Mouse (Mus musculus) T-helper 1 cell (primary cell): ENCODE measurements around the gene Cbfb.
"Not testable (repeated sequence)": the region's sequence is repeated elsewhere in the genome, so short reads cannot be mapped to it uniquely, and the experiment has no call there.

Experiments
- in situ Hi-C: fragments of 300-600 bp; cut with MboI, MseI; formaldehyde crosslinking; loops from one replicate; pipeline ENCODE4 v1.15.1; 2025; ENCODE audit warnings: high pct_unique_total_duplicates

Cbfb gene

DNA sequence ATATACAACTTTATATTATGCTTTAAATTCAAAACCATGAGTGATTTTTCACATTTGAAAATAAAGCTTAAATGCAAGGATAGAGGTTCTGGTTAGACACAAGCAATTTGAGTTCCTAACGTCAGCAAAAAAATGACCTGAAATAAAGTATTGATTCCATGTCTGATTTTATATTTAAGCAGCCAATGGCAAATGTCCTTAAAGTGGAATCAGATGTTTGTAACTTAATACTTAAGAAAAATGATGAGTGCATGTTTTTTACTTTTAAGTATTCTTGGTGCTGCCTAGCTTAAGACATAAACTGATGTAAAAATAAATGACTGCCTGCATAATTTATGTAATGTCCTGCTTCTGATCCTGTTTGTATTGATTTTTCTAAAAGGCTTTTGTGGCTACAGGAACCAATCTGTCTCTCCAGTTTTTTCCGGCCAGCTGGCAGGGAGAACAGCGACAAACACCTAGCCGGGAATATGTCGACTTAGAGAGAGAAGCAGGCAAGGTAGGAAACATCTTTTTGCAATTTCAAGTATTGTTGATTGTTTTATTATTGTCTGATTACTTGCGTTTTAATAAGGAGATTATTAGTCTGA is 7.8 kb downstream of the Cbfb start:
- in situ Hi-C loops, result no loop called here

DNA sequence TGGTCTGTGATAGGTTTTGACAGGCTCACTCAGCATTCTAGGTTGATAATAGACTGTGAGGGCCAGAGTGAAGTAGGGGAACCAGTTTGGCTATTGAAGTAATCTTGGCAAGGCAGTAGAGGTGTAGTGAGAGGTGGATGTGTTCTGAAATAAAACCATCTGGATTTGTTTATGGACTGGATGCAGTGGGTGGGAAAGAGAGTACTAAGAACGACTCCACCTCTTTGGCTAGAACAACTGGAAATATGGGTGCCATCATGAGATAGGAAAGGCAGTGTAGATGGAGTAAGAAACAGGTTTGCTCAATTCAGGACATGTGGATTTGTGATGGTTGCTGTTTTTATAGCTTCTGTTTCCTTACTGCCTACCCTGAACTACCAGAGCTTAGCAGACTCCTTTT is 11.7 kb downstream of the Cbfb start:
- in situ Hi-C loops, result no loop called here

DNA sequence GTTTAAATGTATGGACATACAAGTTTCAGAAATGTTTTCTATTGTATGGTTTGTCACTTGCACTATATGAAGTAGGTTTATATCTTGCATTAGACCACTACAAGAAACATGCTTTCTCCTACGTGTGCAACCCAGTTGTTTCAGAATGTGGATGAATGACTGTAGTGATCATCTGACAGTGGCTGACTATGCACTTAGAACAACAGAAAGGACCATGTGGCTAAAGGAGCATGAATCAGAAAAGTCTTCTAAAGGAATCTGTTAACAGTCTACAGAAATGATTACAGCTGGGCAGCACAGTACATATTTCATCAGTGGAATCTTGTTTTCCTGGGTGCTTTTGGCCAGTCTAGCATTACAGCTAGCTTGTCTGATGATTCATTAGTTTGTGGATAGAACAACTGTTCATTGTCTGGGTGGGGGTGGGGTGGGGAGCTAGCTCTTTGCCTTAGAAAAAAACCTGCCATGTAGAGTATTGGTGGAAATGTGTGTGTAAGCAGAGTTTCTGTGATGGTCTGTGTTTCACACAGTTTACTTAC is 16.1 kb downstream of the Cbfb start:
- in situ Hi-C loops, result no loop called here

DNA sequence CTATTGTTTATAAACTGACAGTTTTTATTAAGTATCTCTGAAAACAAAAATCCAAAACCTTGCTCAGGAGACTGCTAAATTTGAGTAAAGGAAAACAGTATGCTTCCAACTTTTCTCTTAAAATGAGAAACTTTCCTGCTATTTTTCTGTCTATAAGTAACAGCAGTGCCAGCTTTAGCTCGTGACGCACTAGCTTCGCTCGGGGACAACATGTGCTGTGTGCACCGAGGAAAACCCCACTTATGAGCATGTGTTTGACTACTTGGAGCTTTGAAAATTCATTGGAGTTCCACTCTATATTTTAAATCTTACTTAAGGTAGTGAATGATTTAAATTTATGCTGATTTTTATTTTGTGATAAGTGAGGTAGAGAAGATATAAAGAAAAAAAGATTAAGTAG is 21.7 kb downstream of the Cbfb start:
- in situ Hi-C loops, result no loop called here

DNA sequence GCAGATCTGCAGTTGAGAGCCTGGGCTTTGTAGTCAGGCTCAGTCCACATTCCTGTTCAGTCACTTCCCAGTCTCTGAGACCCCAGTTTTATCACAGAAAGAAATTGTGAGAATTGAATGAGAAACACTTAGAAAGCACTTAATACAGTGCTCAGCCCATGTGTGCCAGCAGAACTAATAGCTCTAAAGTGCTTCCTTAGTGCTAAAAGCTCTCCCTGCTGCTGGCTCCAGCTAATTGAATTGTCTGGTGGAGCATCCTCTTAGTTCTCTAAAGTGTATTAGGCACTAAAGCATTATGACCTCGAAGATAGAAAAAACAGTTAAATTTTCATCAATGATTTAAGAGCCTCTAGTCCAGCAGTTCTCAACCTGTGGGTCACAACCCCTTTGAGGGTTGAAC is 35.3 kb downstream of the Cbfb start:
- in situ Hi-C loops, result no loop called here

DNA sequence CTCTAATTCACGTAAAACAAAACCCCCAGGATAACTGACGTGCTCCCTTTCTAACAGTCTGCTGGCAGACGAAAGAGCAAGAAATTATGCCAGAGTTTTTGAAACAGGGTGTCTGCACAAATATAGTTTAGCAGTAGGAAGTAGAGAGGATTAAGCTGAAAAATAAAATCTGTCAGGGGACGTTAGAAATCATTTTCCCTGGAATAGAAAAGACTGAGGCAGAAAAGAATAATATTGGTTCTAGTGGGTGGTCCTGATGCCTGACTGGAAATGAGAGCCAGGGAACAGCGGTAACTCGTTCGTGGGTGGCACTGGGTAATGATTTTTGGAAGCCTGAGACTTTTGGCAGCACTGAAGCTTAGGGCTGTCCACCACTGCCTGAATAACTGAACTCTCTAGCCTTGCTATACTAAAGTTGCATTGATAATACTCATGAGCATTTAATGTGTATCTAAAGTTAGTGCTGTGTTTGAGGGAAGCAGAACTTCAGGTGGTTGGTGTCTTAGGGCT is 36.3 kb downstream of the Cbfb start:
- in situ Hi-C loops, result no loop called here

DNA sequence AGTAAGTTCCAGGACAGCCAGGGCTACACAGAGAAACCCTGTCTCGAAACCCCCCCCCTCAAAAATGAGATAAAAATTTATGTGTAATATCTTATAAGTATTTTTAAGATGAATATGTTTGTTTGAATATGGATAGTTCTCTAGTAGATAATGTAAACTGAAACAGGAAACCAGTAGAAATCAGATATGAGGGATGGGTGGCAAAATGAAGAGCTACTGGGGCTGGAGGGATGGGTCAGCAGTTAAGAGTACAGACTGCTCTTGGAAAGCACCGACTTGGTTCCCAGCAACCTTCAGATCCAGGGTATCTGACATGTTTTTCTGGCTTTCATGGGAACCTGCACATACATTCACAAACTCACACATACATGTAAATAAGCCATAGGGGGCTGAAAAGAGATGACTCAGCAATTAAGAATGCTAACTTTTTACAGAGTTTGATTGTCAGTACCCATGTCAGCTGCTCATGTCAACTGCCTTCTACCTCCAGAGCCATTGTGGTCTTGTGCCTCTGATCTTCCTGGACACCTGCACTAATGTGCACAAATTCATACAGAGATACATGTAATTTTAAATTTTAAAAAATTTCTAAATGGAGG is 37.3 kb downstream of the Cbfb start:
- in situ Hi-C loops, result no loop called here

DNA sequence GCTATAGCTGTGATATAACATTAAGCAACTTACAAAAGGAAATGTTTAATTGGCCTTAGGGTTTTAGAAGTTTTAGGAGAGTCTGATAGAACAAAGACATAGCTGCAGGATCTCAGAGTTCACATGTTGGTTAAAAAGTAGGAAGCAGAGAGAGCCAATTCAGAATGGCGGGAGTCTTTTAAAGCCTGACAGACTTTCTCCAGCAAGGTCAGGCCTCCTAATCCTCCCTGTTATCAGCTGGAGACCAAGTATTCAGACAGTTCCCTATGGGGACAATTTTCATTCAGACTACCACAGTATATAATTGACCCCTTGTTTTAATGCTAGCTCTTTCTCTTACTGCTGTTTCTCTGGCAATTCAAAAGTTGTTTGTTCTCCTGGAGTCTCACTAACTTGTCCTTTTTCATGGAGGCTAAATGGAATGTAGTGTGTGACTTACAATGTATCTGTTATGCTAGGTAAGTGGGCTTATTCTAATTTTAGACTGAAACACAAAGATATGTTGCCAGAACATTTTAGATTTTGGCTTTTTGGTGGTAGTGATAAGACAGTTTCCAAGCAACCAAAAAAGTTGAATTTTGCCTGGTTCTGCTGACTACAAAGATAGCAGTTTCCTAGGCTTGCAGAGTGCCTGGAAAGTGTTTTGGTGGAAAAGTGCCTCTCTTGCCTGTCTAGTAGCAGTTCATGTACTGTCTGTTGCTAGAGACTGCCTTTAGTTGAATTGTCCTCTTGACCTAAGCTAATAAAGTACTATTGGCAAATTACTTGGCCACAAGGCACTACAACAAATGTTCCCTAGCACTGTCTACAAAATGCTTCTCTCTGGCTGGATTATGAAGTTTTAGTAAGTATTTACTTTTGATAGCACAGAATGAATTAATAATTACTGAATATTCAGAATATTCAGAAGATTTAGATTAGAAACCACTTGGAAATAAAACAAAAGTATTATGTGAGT is 39.0 kb downstream of the Cbfb start:
- in situ Hi-C loops, result no loop called here

DNA sequence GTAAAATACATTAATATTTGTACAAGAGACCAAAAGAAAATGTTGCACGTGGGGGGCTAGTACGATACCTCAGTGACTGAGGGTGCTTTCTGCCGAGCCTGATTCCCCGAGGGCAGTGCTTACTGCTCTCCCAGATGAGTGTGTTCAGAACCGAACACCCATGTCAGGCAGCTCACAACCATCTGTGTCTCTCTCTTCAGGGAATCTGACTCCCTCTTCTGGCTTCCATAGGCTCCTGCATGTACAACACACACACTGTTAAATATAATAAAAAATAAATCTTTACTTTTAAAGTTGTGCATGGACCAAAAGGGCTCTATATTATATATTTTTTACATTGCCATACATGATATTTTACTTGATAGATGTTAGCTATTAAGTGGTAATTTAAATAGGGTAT is 43.6 kb downstream of the Cbfb start:
- in situ Hi-C loops, result no loop called here

DNA sequence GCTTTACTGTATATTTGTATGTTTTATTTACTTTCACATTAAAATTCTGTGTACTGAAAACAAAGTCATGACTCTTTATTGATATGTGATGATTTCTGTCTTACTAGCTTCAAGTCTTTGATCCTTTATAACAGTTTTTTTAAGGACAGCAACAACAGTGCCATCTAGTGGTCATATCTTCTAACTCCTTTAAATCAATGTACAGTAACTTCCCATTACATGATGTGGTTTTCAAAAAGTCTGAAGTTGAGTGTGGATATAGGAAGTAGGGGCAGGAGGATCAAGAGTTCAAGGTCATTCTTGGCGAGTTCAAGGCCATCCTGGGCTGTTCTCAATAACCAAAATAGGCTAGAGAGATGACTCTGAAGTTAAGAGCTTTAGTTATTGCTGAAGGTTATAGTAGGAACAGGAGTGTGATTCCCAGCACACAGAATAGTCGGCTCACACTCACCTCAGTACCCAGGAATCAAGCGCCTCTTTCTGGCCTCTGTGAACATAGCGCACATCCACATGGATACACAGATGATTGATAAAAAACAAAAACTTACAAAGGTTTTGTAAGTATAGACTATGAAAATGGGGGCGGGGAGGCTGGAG is 47.5 kb downstream of the Cbfb start:
- in situ Hi-C loops, result no loop called here

DNA sequence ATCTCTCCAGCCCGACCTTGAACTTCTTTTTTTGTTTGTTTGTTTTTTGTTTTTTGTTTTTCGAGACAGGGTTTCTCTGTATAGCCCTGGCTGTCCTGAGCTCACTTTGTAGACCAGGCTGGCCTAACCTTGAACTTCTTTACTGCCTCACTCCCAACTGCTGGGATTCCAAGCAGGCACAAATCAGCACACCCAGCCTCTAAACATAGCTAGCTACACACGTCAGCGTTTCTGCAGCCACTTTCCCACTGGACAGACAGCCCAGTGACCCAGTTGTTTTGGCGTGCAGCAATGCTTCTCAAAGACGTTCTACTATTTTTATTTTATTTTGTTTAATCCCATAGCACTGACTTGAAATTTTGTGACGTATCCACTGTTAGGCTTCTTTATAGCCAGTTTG is 53.4 kb downstream of the Cbfb start:
- in situ Hi-C loops, result no loop called here

DNA sequence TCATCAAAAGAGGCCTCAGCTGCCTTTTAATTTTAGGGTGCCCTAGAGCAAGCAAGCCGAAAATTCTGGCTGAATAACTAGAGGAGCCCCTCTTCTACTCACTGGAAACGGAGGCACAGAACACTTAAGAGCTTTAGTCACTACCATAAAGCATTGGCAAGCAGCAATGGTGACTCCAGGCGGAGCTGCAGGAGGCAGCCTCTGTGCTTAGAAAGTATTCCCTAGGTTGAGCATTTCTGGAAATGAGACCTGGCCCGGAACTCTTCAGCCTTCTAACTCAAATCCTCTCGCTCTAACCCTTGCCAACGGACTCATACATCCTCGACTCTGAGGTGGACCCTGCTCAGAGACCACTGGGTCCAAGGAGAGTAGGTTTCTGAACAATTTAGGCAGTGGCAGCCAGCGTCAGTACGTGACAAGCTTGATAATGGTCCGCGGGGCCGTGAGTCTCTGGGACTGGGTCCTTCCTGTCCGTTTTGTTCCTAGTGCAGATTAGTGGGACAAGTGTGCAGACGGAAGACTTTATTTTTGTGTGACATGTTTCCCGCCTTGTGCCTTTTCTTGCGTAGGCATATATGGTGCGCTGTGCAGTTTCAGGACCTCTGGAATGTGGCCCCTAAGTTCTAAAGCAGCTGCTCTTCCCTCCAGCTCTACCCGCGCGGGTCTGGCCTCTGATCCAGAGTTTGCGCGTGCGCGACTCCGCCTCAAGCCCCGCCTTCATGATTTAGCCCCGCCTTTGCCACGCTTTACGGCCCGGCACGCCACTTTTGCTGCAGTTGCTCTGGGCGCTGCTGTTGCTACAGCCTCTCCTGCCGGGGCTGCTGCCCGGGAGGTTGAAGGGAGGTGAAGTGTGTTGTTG is 54.2 kb downstream of the Cbfb start, which contains the start of gene D230025D16Rik:
D230025D16Rik (plus strand) TSS at position 733 of the 859 bp plus-strand sequence.
- in situ Hi-C loops, result loop anchor here (5.0 kb wide), 1 partner anchor 62 kb away; no protein-coding TSS in a partner anchor

DNA sequence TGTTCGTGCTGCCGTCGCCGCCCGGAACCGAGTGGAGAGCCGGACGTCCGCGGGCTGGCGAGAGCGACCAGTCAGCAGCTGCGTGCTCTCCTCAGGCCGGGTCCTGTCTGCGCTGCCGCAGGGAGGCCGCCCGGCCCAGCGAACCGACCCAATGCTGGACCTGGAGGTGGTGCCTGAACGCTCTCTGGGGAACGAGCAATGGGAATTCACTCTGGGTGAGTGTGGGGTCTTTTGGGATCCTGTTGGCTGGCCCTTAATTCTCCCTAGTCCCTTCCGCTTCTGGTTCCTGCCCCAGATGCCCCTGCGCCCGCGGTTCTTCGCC is 54.8 kb downstream of the Cbfb start:
- in situ Hi-C loops, result loop anchor here (5.0 kb wide), 1 partner anchor 63 kb away; no protein-coding TSS in a partner anchor

DNA sequence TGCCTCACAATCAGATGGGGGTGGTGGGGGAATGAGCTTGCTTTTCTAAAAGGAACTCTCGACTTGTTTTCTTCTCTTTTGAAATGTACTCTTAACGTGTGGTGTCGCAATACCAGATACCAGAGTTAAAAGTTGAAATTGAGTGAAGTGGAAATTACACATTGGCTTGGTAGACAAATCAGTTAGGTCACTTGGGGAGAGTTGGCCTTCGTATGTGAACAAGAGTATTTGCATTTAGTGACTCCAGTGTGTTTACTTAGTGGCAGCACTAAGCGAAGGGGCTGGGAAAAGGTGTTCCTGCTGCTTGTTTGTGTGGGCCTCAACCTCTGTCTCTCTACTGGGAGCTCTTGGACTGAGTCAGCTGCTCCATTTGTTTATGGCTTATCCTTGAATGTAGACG is 55.4 kb downstream of the Cbfb start:
- in situ Hi-C loops, result loop anchor here (5.0 kb wide), 1 partner anchor 64 kb away; no protein-coding TSS in a partner anchor

DNA sequence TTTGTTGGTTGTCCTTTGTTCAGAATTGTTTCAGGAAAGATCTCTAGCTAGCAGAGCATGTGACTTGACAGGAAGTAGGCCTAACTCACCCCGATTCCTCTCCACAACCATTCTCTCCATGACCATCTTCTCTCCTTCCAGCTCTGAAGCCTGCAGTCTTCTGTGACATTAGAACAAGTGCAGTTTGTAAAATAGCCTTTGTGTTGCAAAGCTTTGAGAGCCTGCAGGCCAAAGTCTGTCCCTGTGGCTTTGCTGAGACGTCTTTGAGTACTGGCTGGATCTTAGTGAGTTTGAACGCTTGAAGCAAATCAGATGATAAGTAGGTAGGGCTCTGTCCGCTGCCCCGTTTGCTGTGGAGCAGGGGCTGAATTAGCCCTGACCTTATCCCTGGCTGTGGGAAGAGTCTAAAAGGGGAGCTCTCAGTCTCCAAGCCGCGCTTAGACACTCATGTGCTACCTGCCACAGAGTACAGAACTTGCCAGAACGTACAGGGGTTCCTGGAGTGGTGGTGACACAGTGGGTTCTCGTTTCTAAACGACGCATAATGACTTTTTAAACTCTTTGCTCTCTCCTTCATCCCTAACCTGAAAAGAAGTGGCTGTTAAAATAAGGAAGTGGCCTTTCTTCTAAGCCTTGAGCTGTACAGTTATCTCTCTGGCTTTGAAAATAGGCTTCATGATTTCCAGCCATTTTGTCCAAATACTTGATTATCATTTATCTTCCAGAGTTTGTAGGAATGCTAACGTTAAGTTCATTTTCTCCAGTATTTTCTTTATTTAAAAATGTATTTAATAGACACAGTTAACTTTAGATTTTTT is 61.2 kb downstream of the Cbfb start:
- in situ Hi-C loops, result no loop called here

DNA sequence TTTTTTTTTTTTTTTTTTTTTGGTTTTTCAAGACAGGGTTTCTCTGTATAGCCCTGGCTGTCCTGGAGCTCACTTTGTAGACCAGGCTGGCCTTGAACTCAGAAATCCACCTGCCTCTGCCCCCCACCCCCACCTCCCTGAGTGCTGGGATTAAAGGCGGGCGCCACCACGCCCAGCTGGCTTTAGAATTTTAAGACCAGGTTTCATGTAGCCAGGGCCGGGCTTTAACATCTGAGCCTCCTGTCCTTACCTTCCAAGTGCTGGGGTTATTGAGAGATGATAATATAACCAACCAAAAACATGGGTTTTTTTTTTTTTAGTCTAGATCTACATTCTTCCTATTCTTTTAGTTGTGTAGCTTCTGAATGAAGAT is 61.8 kb downstream of the Cbfb start:
- in situ Hi-C loops, result not testable (repeated sequence)

DNA sequence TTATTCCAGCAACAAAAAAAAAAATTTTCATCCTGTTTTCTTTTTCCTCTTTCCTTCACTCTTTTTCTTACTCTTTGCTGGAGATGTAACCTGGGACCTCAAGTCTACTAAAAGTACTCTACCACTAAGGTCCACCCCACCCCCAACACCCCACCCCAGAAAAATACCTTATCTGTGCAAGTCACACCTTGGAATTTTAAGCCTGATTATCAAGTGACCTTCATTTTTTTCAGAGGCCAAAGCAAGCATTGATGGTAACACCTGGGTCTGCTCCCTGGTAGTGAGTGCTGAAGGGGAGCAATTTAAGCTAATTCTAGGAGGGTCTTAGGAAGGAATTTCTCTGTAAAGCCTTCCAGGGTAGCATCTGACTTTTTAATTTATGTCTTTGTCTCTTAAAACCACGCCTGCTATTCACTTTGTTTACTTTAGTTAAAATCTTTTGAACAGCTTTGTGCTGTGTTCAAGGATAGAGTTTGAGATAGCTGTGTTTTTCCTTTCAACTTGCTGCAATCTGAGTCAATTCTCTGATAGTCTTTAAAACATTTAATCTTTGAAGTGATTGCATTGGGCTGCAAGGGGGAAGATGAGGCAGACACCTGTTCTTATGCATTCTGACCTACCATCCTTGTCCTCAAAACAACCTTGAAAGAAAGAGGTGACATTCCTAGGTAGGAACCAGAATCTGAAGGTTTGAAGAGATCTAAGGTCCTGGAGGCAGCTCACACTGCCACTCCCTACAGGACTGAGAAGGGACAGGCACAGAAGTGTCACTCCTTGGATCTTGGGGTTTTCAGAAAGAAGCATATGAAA is 62.9 kb downstream of the Cbfb start:
- in situ Hi-C loops, result no loop called here

DNA sequence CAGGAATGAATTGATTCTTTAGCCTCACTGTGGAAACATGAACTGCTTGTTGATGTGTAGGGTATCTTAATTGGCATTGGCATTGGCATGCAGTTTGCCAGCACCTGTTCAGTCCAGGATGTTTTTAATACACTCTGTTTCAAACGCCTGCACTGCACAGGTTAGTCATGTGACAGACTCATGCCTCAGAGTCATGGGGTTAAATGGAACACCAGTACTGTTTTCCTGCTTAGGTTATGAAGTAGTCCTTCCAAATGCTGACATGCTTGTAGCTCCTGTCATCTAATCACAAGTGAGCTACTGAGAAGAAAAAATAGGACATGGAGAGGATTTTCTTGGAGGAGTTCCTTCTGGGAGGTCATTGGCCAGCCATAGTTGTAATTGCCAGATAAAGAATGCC is 64.7 kb downstream of the Cbfb start:
- in situ Hi-C loops, result no loop called here
